Mouse (Mus musculus): Measurements from ENCODE around the gene Raf1.

DNA sequence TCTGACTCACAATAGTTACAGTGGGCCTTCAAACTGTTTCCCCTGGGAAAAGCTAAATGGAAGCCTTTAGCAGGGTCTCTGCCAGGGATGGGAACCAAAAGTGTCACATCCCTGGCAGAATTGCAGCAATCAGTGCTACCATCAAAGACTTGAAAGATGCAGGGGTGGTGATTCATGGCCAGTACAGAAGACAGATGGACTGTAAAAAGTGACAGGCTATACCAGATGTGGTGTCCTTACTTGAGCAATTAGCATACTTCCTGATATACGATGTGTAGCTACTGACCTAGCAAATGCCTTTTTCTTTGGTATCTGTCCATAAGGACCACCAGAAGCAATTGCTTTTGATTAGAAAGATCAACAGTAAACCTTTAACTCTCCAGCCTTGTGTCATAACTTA lies 55.5 kb downstream of the Raf1 start:
- TF ChIP-seq CTCF (IDR thresholded peaks at IDR 0.05; ENCODE audit: low read depth, low read length): no peak
- no peak for TF ChIP-seq TAL1 (conservative IDR thresholded peaks at IDR 0.05; ENCODE audit: low read depth, low read length)
- no peak for TF ChIP-seq POLR2AphosphoS5 (IDR thresholded peaks at IDR 0.05; ENCODE audit: insufficient replicate concordance, low read depth, low read length)
- TF ChIP-seq GATA1 (IDR thresholded peaks at IDR 0.05; ENCODE audit: borderline replicate concordance, low read length): no peak
- no peak for TF ChIP-seq GATA2 (IDR thresholded peaks at IDR 0.05; ENCODE audit: borderline replicate concordance, low read depth, low read length)
